ENCODE assay signal across 16 mouse cellular contexts in the genomic region with DNA sequence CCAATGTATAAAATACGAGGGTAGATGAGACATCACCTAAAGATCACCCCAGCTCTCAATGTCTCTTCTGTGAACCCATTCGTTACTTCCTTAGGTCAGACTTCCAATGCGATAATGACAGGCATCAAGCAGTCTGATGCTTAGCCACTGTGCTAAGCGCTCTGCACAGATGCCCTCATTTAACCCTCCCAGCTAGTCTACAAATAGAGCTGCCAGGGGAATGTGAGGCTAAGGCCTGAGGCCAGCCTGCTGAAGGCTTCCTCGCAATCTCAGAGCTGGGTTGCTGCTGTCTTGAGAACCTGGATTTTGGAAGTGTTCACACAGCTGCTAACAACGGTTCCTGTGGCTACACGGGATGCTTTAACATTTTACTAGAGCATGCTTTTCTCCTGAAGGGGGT. TPM values are rescaled to one million over a fixed set of nuclear protein-coding genes. Genes with fewer than 3 reads are reported as not detected.
DNase-seq lines count a peak whose midpoint lies in the region; ATAC-seq lines count a peak whose summit lies in the region.
"Had no signal": no experiment of that assay in that cellular context is flagged by ENCODE, and none has a peak within 500 bp of the region (broad histone marks: within the 10 kb centered on the region; RNA-seq: fewer than 3 reads in every experiment).

No protein-coding gene starts in this region.

- intact Hi-C loops in heart, postnatal 10 days (cut with DNase I): no loop called here
- intact Hi-C loops in heart, postnatal 25 days (cut with DNase I): no loop called here

- no peak for DNase-seq in frontal cortex, postnatal 25 days (ENCODE audit: low spot score in 2 of 2)
- peak; percentile 42 to 46 for DNase-seq in heart, postnatal 10 days
- no peak for DNase-seq in heart, postnatal 25 days (ENCODE audit: low spot score)
- DNase-seq in retina, adult 2 months (ENCODE audit: low read depth, low spot score): peak; percentile 66
- DNase-seq in retina, embryonic 14.5 days (ENCODE audit: low spot score): no peak
- no peak for DNase-seq in kidney, postnatal 10 days
- DNase-seq: adrenal gland, adult 2 months; embryo, embryonic 11 days; heart, adult 2 months; kidney, adult 11 months; kidney, postnatal 4 days; lung, postnatal 4 days; right cerebral cortex, postnatal 14 days; spleen, adult 18-20 months had no signal

- ATAC-seq in frontal cortex, adult (ENCODE audit: low TSS enrichment): peak; percentile 48
- ATAC-seq: forebrain, embryonic 16.5 days had no signal

RNA-seq across cellular contexts. Expression of a gene that starts 9.0 kb away (rescaled TPM):
- total RNA-seq in heart, postnatal 10 days (2021): 10 to 100 TPM in 1 of 2 experiments, 1 to 10 TPM in 1; 10.0 to 10.2 TPM
- 1 to 10 TPM; 6.3 to 7.4 TPM for total RNA-seq in heart, postnatal 25 days (2021)

RNA-seq across cellular contexts. Expression of a gene that starts 23.0 kb away (rescaled TPM):
- 10 to 100 TPM; 66.2 to 69.2 TPM for total RNA-seq in heart, postnatal 10 days (2021)
- total RNA-seq in heart, postnatal 25 days (2021): 10 to 100 TPM; 57.0 to 59.8 TPM

Comparison
In these comparisons a context has a peak if more than half of its experiments do, and no peak if none do; other contexts are left out.
1. DNase-seq: peak in heart, postnatal 10 days (2 of 2) and retina, adult 2 months (single experiment); none in frontal cortex, postnatal 25 days (0 of 2), heart, postnatal 25 days (single experiment), retina, embryonic 14.5 days (single experiment) and kidney, postnatal 10 days (single experiment).